Mouse (Mus musculus): Measurements from ENCODE around the gene Rom1. TPM values are rescaled to one million over a fixed set of nuclear protein-coding genes. Genes with fewer than 3 reads are reported as not detected.
"Not testable (repeated sequence)": the region's sequence is repeated elsewhere in the genome, so short reads cannot be mapped to it uniquely, and the experiment has no call there.

Rom1 gene
- total RNA-seq, 2 experiments from 2014 or later, result 22.0 to 23.6 TPM

- intact Hi-C loops (cut with DNase I), result no loop called here
- no peak for DNase-seq (ENCODE audit: low spot score)
Measured at GRCm38 (mm10) chr19:8908531-8908930, 20.6 kb downstream of the Rom1 start.

- intact Hi-C loops (cut with DNase I), result no loop called here
- no peak for DNase-seq (ENCODE audit: low spot score)
Measured at GRCm38 (mm10) chr19:8903412-8903811, 25.7 kb downstream of the Rom1 start.

GRCm38 (mm10) chr19:8899079-8899478, 30.1 kb downstream of the Rom1 start:
- intact Hi-C loops (cut with DNase I), result loop anchor here (2.0 kb wide), 1 partner anchor 68 kb away; the partner anchor contains the start of gene Eef1g
- no peak for DNase-seq (ENCODE audit: low spot score)

- intact Hi-C loops (cut with DNase I), result loop anchor here (2.0 kb wide), 1 partner anchor 68 kb away; the partner anchor contains the start of gene Eef1g
- no peak for DNase-seq (ENCODE audit: low spot score)
Measured at GRCm38 (mm10) chr19:8898576-8898975, 30.6 kb downstream of the Rom1 start.

- peak; percentile 92 for DNase-seq (ENCODE audit: low spot score)
- intact Hi-C loops (cut with DNase I), result loop anchor here (2.0 kb wide), 1 partner anchor 69 kb away; the partner anchor contains the start of gene Eef1g
Measured at GRCm38 (mm10) chr19:8897865-8898495, 31.2 kb downstream of the Rom1 start, which contains the start of gene Ganab. Gene Ganab (plus strand): TSS chr19:8898071.

GRCm38 (mm10) chr19:8897211-8897864, 31.8 kb downstream of the Rom1 start:
- intact Hi-C loops (cut with DNase I); DNase-seq (ENCODE audit: low spot score): not testable (repeated sequence)

GRCm38 (mm10) chr19:8896231-8896630, 32.9 kb downstream of the Rom1 start:
- DNase-seq (ENCODE audit: low spot score); intact Hi-C loops (cut with DNase I): not testable (repeated sequence)

- DNase-seq (ENCODE audit: low spot score), result no peak
- intact Hi-C loops (cut with DNase I), result no loop called here
Measured at GRCm38 (mm10) chr19:8895397-8895960, 33.7 kb downstream of the Rom1 start.

- intact Hi-C loops (cut with DNase I), result no loop called here
- DNase-seq (ENCODE audit: low spot score), result peak; percentile 66
Measured at GRCm38 (mm10) chr19:8892829-8893766, 36.1 kb downstream of the Rom1 start, which contains the start of gene Ints5. Gene Ints5 (plus strand): TSS chr19:8893005.

- peak; percentile 90 for DNase-seq (ENCODE audit: low spot score)
- intact Hi-C loops (cut with DNase I), result loop anchor here (5.0 kb wide), 1 partner anchor 46 kb away; no protein-coding TSS in a partner anchor
Measured at GRCm38 (mm10) chr19:8888511-8889385, 40.4 kb downstream of the Rom1 start, which contains the start of the genes 1810009A15Rik and Gm49416. Gene 1810009A15Rik (plus strand): TSS chr19:8888853. Gene Gm49416 (plus strand): TSS chr19:8888926.

- intact Hi-C loops (cut with DNase I), result loop anchor here (5.0 kb wide), 1 partner anchor 46 kb away; no protein-coding TSS in a partner anchor
- DNase-seq (ENCODE audit: low spot score), result no peak
Measured at GRCm38 (mm10) chr19:8887585-8888463, 41.3 kb downstream of the Rom1 start.

- intact Hi-C loops (cut with DNase I), result loop anchor here (5.0 kb wide), 1 partner anchor 45 kb away; no protein-coding TSS in a partner anchor
- no peak for DNase-seq (ENCODE audit: low spot score)
Measured at GRCm38 (mm10) chr19:8886916-8887584, 42.1 kb downstream of the Rom1 start.

- DNase-seq (ENCODE audit: low spot score), result no peak
- intact Hi-C loops (cut with DNase I), result no loop called here
Measured at GRCm38 (mm10) chr19:8883616-8884015, 45.5 kb downstream of the Rom1 start, which contains the start of the genes Lbhd1 and Gm49403. Gene Lbhd1 (plus strand): TSS chr19:8883732. Gene Gm49403 (plus strand): TSS chr19:8883930.

GRCm38 (mm10) chr19:8881034-8881392, 48.1 kb downstream of the Rom1 start:
- intact Hi-C loops (cut with DNase I), result no loop called here
- DNase-seq (ENCODE audit: low spot score), result no peak

- intact Hi-C loops (cut with DNase I), result no loop called here
Measured at GRCm38 (mm10) chr19:8880311-8881033, 48.7 kb downstream of the Rom1 start, which contains the start of gene Uqcc3. Gene Uqcc3 (minus strand): TSS chr19:8880923.

More at GRCm38 (mm10) chr19:8880311-8881033, 48.7 kb downstream of the Rom1 start, which contains the start of gene Uqcc3:
- peak; percentile 83 for DNase-seq (ENCODE audit: low spot score)
